Mouse (Mus musculus) lung, postnatal 10 days (tissue): ENCODE results near the gene Esd.

Experiments used
- DNase-seq: peaks from one replicate; pipeline ENCODE4 v3.0.0; 2021

The Esd gene

GRCm38 (mm10) chr14:74797386-74798062, 65.4 kb downstream of the Esd start:
- no peak for DNase-seq

- no peak for DNase-seq
Measured at GRCm38 (mm10) chr14:74798063-74798890, 66.2 kb downstream of the Esd start.
